Mouse (Mus musculus): Measurements from ENCODE around the gene Zfp771.

Gene Zfp771

GRCm38 (mm10) chr7:127285154-127285553, 41.1 kb downstream of the Zfp771 start:
- peak; percentile 48 for DNase-seq (ENCODE audit: low spot score)

- no peak for DNase-seq (ENCODE audit: low spot score)
These were observed 43.9 kb downstream of the Zfp771 start for GRCm38 (mm10) chr7:127287940-127288339.

GRCm38 (mm10) chr7:127289306-127289705, 45.2 kb downstream of the Zfp771 start:
- DNase-seq (ENCODE audit: low spot score): no peak

- DNase-seq (ENCODE audit: low spot score): no peak
These were observed 46.1 kb downstream of the Zfp771 start for GRCm38 (mm10) chr7:127290142-127290541.

- no peak for DNase-seq (ENCODE audit: low spot score)
These were observed 52.0 kb downstream of the Zfp771 start, which contains the start of gene Itgal for GRCm38 (mm10) chr7:127296098-127296497. TSS of gene Itgal (plus strand) at chr7:127296260.

GRCm38 (mm10) chr7:127296786-127297555, 52.9 kb downstream of the Zfp771 start:
- no peak for DNase-seq (ENCODE audit: low spot score)

GRCm38 (mm10) chr7:127297586-127298193, 53.6 kb downstream of the Zfp771 start:
- DNase-seq (ENCODE audit: low spot score): no peak
